Mouse (Mus musculus) intestine, embryonic 14.5 days (tissue): Measurements from ENCODE around the gene Mphosph10. TPM values are rescaled to one million over a fixed set of nuclear protein-coding genes. Genes with fewer than 3 reads are reported as not detected.
A peak's percentile ranks its signal among the peaks of the same experiment; 100 is the strongest.

ENCODE experiments used
- ATAC-seq: fragments of 200-750 bp; cut with Nextera tagmentation; replicated peaks from 2 replicates; pipeline ENCODE4 v1.8.0; 2017; ENCODE audit warnings: low read depth, moderate number of reproducible peaks, moderate TSS enrichment, moderate library complexity; ENCODE audit not compliant: low FRiP score, low TSS enrichment
- DNase-seq: peaks from one replicate; pipeline ENCODE4 v3.0.0-alpha.2; 2018; ENCODE audit warnings: low spot score
- H3K27ac ChIP-seq: fragments of 300-500 bp; sonication (generic); 2 replicates; pipeline ENCODE4 v1.5.1; 2014; ENCODE audit warnings: low read depth, mild to moderate bottlenecking, control low read depth
- H3K27me3 ChIP-seq: fragments of 300-500 bp; sonication (generic); replicated peaks from 2 replicates; pipeline ENCODE4 v1.6.1; 2014; ENCODE audit warnings: low read length, control low read depth; ENCODE audit not compliant: control insufficient read depth, insufficient read depth
- H3K36me3 ChIP-seq: fragments of 300-500 bp; sonication (generic); 2 replicates; pipeline ENCODE4 v1.6.1; 2014; ENCODE audit warnings: low read length, control low read depth; ENCODE audit not compliant: control insufficient read depth, insufficient read depth
- H3K4me1 ChIP-seq: fragments of 300-500 bp; sonication (generic); replicated peaks from 2 replicates; pipeline ENCODE4 v1.6.1; 2014; ENCODE audit warnings: low read length, control low read depth, mixed read lengths; ENCODE audit not compliant: control insufficient read depth, insufficient read depth
- H3K4me2 ChIP-seq: fragments of 300-500 bp; sonication (generic); 2 replicates; pipeline ENCODE4 v1.6.1; 2014; ENCODE audit warnings: low read length
- H3K4me3 ChIP-seq: fragments of 300-500 bp; sonication (generic); 2 replicates; pipeline ENCODE4 v1.5.1; 2014; ENCODE audit warnings: low read depth, low read length, control low read depth, mixed read lengths
- H3K9ac ChIP-seq: fragments of 300-500 bp; sonication (generic); 2 replicates; pipeline ENCODE4 v1.6.1; 2014; ENCODE audit warnings: mild to moderate bottlenecking, low read length
- H3K9me3 ChIP-seq: fragments of 300-500 bp; sonication (generic); 2 replicates; pipeline ENCODE4 v1.6.1; 2016; ENCODE audit warnings: low read length, control low read depth; ENCODE audit not compliant: control insufficient read depth
- WGBS: fragments of 180-500 bp; shearing (Covaris S2); extraction: QIAGEN DNeasy Blood & Tissue Kit; methylation state at CpG from one replicate; pipeline ENCODE4 v1.1.7; 2014; 5-methylcytosine and 5-hydroxymethylcytosine counted together
- polyA plus RNA-seq: library from polyadenylated mRNA; unstranded; fragments of >200 nt; fragmentation: Nextera tagmentation; extraction: Ambion mirVana; gene quantifications from 2 replicates; pipeline ENCODE4 v1.2.1, GENCODE M21; 2014

Gene Mphosph10
- polyA plus RNA-seq, 1 experiment from 2014 or later: 40.5 TPM

GRCm38 (mm10) chr7:64391479-64391878, 589 bp downstream of the Mphosph10 start:
- peak overlapping the region; percentile 72 for H3K4me2 ChIP-seq
- H3K27me3 ChIP-seq: no peaks in the 10 kb centered on the region
- DNase-seq (no peak), ATAC-seq (no peak)
- H3K36me3 ChIP-seq: peaks cover 32% of the 10 kb centered on the region
- H3K27ac ChIP-seq: peak overlapping the region; percentile 17; the same call in 1 of the 2 replicates
- no peaks in the 10 kb centered on the region; the same call in 1 of the 2 replicates for H3K4me1 ChIP-seq
- peak overlapping the region; percentile 78 for H3K4me3 ChIP-seq
- WGBS: 1% methylated on average over 8 of the region's 8 CpGs
- no peaks in the 10 kb centered on the region for H3K9me3 ChIP-seq
- H3K9ac ChIP-seq: peak overlapping the region; percentile 64

- 3% methylated on average over 27 of the region's 27 CpGs for WGBS
- Histone ChIP-seq H3K27me3 (no peaks in the 10 kb centered on the region), H3K36me3 (peaks cover 48% of the 10 kb centered on the region)
Measured at GRCm38 (mm10) chr7:64373830-64374562, 18.1 kb downstream of the Mphosph10 start, which contains the start of gene Fan1. Fan1 (minus strand) TSS chr7:64374095.

DNA sequence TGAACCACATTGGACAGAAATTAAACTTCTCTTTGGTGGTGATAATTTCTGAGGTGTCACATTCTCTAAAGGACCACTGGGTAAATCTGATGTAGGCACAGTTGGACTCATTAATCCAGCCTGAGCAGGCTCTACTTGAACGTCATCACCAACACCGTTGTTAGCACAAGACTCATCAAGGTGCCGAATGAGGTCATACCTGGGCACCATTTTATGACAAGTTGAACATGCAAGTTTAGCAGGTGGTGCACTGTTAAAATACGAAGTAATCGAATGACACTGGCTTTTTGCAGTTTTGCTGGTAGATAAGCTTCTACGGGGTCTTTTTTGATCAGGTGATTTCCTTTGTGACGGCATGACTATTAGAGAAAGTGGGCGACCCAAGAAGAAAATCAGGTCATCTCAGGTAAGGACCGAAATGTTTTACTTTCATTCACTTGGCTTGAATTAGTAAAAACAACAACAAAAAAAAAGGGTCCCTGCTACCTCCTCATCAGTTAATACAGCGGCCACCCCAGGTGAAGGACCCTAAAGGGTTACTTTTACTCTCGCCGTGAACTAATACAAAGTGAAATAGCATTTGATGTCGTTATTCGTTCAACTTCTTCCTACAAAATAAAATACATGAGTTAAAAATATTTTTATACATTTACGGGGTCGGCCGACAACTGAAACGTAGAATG, 18.8 kb downstream of the Mphosph10 start:
- no peak for DNase-seq
- H3K9ac ChIP-seq: peak overlapping the region; percentile 81
- H3K4me2 ChIP-seq: peak overlapping the region; percentile 82
- peak overlapping the region; percentile 79 for H3K4me3 ChIP-seq
- WGBS: 11% methylated on average over 18 of the region's 18 CpGs
- peaks cover 48% of the 10 kb centered on the region for H3K36me3 ChIP-seq
- H3K4me1 ChIP-seq: peaks cover 6% of the 10 kb centered on the region; the same call in 1 of the 2 replicates
- peak; percentile 6; the same call in 1 of the 2 replicates for ATAC-seq
- peak overlapping the region; percentile 95 for H3K27ac ChIP-seq
- H3K27me3 ChIP-seq: no peaks in the 10 kb centered on the region
- no peaks in the 10 kb centered on the region for H3K9me3 ChIP-seq

More at GRCm38 (mm10) chr7:64373830-64374562, 18.1 kb downstream of the Mphosph10 start, which contains the start of gene Fan1:
- H3K27ac ChIP-seq: peak within 1 kb of the TSS; percentile 95
- no peaks in the 10 kb centered on the region for H3K9me3 ChIP-seq
- DNase-seq (peak; percentile 98), ATAC-seq (peak; percentile 91)
- peak within 1 kb of the TSS; percentile 81 for H3K9ac ChIP-seq
- peak within 1 kb of the TSS; percentile 79 for H3K4me3 ChIP-seq
- H3K4me2 ChIP-seq: peak within 1 kb of the TSS; percentile 82
- peaks cover 6% of the 10 kb centered on the region; the same call in 1 of the 2 replicates for H3K4me1 ChIP-seq

DNA sequence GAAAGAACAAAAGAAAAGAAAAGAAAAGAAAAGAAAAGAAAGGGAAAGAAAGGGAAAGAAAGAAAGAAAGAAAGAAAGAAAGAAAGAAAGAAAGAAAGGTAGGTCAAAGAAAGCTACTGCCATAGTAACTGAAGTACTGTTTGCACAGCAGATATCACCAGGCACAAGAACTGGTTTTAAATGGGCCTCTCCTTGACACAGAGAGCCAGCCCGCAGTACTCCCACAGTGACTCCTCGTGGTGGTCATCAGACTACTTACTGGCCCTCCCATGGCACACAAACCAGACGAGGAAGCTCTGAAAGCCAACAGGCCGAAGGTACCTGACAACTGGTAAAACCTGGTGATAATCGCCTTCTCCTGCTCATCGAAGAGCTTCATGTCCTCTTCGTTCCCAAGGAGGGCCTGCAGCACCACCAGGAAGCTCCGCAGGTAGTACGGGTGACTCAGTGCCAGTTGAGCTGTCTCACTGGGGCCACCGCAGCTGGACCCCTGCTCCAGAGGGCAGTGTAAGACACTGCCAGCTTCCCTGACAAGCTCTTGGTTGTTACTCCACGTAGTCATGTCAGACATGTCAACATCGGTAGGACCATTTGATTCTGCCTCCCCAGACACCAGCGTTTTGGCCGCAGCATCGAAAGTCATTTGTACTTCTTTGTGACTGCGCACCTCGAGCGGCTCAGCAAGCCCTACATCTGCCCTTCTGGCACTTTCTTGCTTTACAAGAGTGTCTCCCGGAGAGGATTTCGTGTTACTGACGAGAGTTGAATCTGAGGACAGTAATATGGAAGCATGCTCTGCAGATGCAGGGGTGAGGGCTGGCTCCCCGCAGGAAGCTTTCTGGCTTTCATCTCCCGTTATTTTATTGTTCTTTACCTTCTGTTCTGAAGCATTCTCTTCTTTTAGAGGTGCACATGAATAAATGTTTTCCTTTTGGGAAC, 19.9 kb downstream of the Mphosph10 start:
- no peak overlapping the region for H3K4me3 ChIP-seq
- 91% methylated on average over 23 of the region's 23 CpGs for WGBS
- DNase-seq (no peak), ATAC-seq (no peak)
- H3K27ac ChIP-seq: no peak overlapping the region
- H3K9ac ChIP-seq: no peak overlapping the region
- no peaks in the 10 kb centered on the region for H3K27me3 ChIP-seq
- no peaks in the 10 kb centered on the region for H3K9me3 ChIP-seq
- H3K4me2 ChIP-seq: peak overlapping the region; percentile 82; the same call in 1 of the 2 replicates
- peaks cover 46% of the 10 kb centered on the region for H3K36me3 ChIP-seq
- H3K4me1 ChIP-seq: peaks cover 6% of the 10 kb centered on the region; the same call in 1 of the 2 replicates

GRCm38 (mm10) chr7:64369841-64370240, 22.2 kb downstream of the Mphosph10 start:
- peaks cover 54% of the 10 kb centered on the region for H3K36me3 ChIP-seq
- no peaks in the 10 kb centered on the region for H3K27me3 ChIP-seq
- no peak overlapping the region for H3K4me2 ChIP-seq
- peaks cover 6% of the 10 kb centered on the region; the same call in 1 of the 2 replicates for H3K4me1 ChIP-seq
- DNase-seq: no peak
- no peak overlapping the region for H3K4me3 ChIP-seq
- H3K27ac ChIP-seq: no peak overlapping the region
- WGBS: 87% methylated on average over 6 of the region's 6 CpGs
- no peaks in the 10 kb centered on the region for H3K9me3 ChIP-seq
- no peak overlapping the region for H3K9ac ChIP-seq
- no peak for ATAC-seq

- WGBS: 91% methylated on average over 5 of the region's 5 CpGs
- ATAC-seq (no peak), DNase-seq (no peak)
- Histone ChIP-seq H3K9me3 (no peaks in the 10 kb centered on the region), H3K9ac (no peak overlapping the region), H3K4me3 (no peak overlapping the region), H3K27ac (no peak overlapping the region), H3K36me3 (peaks cover 86% of the 10 kb centered on the region), H3K4me1 (no peaks in the 10 kb centered on the region), H3K27me3 (no peaks in the 10 kb centered on the region), H3K4me2 (no peak overlapping the region)
Measured at GRCm38 (mm10) chr7:64365863-64366262, 26.2 kb downstream of the Mphosph10 start.

DNA sequence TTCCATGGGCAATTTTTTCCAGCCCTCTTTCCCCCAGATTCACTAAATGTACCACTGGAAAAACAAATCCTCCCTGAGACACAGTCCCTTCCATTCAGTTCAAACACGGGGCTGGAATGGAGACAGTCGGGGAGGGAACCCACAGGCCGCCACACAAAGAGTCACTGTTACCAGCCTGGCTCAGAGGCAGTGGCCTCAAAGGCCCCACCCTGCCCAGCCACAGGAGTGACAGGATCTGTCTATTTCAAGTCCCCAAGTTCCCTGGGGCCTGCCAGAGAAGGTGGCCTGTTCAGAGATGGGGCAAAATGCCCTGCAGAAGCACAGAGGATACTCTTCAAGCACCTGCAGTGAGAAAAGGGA, 31.5 kb downstream of the Mphosph10 start:
- H3K27me3 ChIP-seq: no peaks in the 10 kb centered on the region
- no peak overlapping the region for H3K27ac ChIP-seq
- no peak overlapping the region for H3K4me2 ChIP-seq
- no peak for DNase-seq
- H3K9me3 ChIP-seq: no peaks in the 10 kb centered on the region
- H3K36me3 ChIP-seq: peaks cover 66% of the 10 kb centered on the region
- H3K4me3 ChIP-seq: no peak overlapping the region
- peak; percentile 62; the same call in 1 of the 2 replicates for ATAC-seq
- no peak overlapping the region for H3K9ac ChIP-seq
- H3K4me1 ChIP-seq: no peaks in the 10 kb centered on the region
- WGBS: 75% methylated on average over 3 of the region's 3 CpGs
